Mouse (Mus musculus) heart, postnatal 0 days (tissue): ENCODE data around the gene Brca1. TPM values are rescaled to one million over a fixed set of nuclear protein-coding genes. Genes with fewer than 3 reads are reported as not detected.
A peak's percentile ranks its signal among the peaks of the same experiment; 100 is the strongest.
"Not testable (repeated sequence)": the region's sequence is repeated elsewhere in the genome, so short reads cannot be mapped to it uniquely, and the experiment has no call there.

Source experiments
- ATAC-seq: fragments of 200-750 bp; cut with Nextera tagmentation; 2 replicates; pipeline ENCODE4 v1.8.0; 2017; ENCODE audit warnings: low read depth, moderate number of reproducible peaks, moderate library complexity; ENCODE audit not compliant: insufficient read depth
- DNase-seq: peaks from one replicate; pipeline ENCODE4 v3.0.0-alpha.2; 2016; ENCODE audit warnings: low spot score
- H3K27ac ChIP-seq: fragments of 300-500 bp; sonication (generic); 2 replicates; pipeline ENCODE4 v1.5.1; 2014; ENCODE audit warnings: low read depth, mild to moderate bottlenecking
- H3K27me3 ChIP-seq: fragments of 300-500 bp; sonication (generic); 2 replicates; pipeline ENCODE4 v1.6.1; 2014; ENCODE audit warnings: low read length, mixed read lengths; ENCODE audit not compliant: control insufficient read depth, insufficient read depth
- H3K36me3 ChIP-seq: fragments of 300-500 bp; sonication (generic); replicated peaks from 2 replicates; pipeline ENCODE4 v1.6.1; 2014; ENCODE audit warnings: low read length, mixed read lengths; ENCODE audit not compliant: control insufficient read depth, insufficient read depth
- H3K4me1 ChIP-seq: fragments of 300-500 bp; sonication (generic); 2 replicates; pipeline ENCODE4 v1.6.1; 2014; ENCODE audit warnings: antibody characterized with exemption; ENCODE audit not compliant: control insufficient read depth, insufficient read depth
- H3K4me2 ChIP-seq: fragments of 300-500 bp; sonication (generic); 2 replicates; pipeline ENCODE4 v1.6.1; 2014; ENCODE audit warnings: low read depth, mild to moderate bottlenecking, low read length, moderate library complexity
- H3K4me3 ChIP-seq: fragments of 300-500 bp; sonication (generic); 2 replicates; pipeline ENCODE4 v1.5.1; 2014; ENCODE audit warnings: low read depth, low read length
- H3K9ac ChIP-seq: fragments of 300-500 bp; sonication (generic); replicated peaks from 2 replicates; pipeline ENCODE4 v1.6.1; 2014; ENCODE audit warnings: low read depth, low read length, mixed read lengths
- H3K9me3 ChIP-seq: fragments of 300-500 bp; sonication (generic); replicated peaks from 2 replicates; pipeline ENCODE4 v1.6.1; 2016; ENCODE audit warnings: low read length; ENCODE audit not compliant: control insufficient read depth
- CTCF ChIP-seq: IDR thresholded peaks from 2 replicates; pipeline ENCODE4 v1.5.1; 2016; ENCODE audit warnings: antibody characterized with exemption, control low read depth, low read depth
- EP300 ChIP-seq: IDR thresholded peaks from 2 replicates; pipeline ENCODE4 v1.6.1; 2016; ENCODE audit warnings: antibody characterized with exemption, low read depth
- whole genome bisulfite sequencing: fragments of 180-500 bp; shearing (Covaris S2); extraction: QIAGEN DNeasy Blood & Tissue Kit; methylation state at CpG from one replicate; pipeline ENCODE4 v1.1.7; 2014; 5-methylcytosine and 5-hydroxymethylcytosine counted together
- polyA plus RNA-seq: library from polyadenylated mRNA; unstranded; fragments of >200 nt; fragmentation: Nextera tagmentation; extraction: Ambion mirVana; gene quantifications from 2 replicates; pipeline ENCODE4 v1.2.1, GENCODE M21; 2015
- total RNA-seq: library from RNA; depleted of rRNA; stranded (reverse); fragments of >200 nt; gene quantifications from 2 replicates; pipeline ENCODE4 v1.2.3, GENCODE M21; 2014; ENCODE audit warnings: low replicate concordance

Gene Brca1
- total and polyA plus RNA-seq, 2 experiments from 2014 or later = 0.94 to 4.7 TPM

DNA sequence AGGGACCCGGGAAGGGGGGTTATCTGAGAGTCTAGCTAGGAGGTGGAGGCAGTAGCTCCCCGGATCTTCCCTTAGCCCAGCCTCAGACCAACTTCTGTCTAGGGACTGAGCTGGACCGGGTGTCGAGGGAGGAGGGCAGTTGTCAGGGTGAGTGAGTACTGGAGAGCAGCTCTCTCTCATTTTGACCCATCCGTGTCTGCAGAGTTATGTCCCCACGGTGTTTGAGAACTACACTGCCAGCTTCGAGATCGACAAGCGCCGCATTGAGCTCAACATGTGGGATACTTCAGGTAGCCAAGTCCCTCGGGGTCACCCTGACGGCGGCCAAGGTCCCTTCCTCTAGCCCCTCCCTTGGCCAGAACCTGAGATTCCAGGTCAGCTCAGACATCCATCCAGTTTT is 83.0 kb downstream of the Brca1 start:
- no peak for TF ChIP-seq CTCF
- no peak for TF ChIP-seq EP300
- Histone ChIP-seq H3K36me3 (no peaks in the 10 kb centered on the region), H3K4me3 (peak overlapping the region; percentile 65), H3K27me3 (no peaks in the 10 kb centered on the region), H3K27ac (no peak overlapping the region), H3K9me3 (no peaks in the 10 kb centered on the region), H3K4me2 (peak overlapping the region; percentile 86), H3K9ac (peak overlapping the region; percentile 54), H3K4me1 (0 out of 2 replicates have a peak, but pooled peaks cover 6% of the 10 kb centered on the region)
- no peak for DNase-seq
- 12% methylated on average over 13 of the region's 13 CpGs for WGBS
- no peak for ATAC-seq

DNA sequence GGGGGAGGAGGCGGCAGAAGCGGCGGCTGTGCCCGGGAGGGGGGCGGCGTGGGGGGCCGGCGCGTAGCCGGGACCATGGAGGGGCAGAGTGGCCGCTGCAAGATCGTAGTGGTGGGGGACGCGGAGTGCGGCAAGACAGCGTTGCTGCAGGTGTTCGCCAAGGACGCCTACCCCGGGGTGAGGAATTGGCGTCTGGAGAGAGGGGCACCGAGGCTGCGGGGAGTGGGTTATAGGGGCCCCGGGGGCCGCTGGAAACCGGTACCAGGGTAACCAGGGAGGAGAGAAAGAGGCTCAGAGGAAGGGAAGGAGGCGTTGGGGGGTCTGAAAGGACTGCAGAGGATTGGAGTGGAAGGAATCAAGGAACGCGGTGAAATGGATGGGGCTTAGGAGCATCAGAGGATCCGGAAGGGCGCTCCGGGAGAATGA is 83.5 kb downstream of the Brca1 start:
- no peak for DNase-seq

DNA sequence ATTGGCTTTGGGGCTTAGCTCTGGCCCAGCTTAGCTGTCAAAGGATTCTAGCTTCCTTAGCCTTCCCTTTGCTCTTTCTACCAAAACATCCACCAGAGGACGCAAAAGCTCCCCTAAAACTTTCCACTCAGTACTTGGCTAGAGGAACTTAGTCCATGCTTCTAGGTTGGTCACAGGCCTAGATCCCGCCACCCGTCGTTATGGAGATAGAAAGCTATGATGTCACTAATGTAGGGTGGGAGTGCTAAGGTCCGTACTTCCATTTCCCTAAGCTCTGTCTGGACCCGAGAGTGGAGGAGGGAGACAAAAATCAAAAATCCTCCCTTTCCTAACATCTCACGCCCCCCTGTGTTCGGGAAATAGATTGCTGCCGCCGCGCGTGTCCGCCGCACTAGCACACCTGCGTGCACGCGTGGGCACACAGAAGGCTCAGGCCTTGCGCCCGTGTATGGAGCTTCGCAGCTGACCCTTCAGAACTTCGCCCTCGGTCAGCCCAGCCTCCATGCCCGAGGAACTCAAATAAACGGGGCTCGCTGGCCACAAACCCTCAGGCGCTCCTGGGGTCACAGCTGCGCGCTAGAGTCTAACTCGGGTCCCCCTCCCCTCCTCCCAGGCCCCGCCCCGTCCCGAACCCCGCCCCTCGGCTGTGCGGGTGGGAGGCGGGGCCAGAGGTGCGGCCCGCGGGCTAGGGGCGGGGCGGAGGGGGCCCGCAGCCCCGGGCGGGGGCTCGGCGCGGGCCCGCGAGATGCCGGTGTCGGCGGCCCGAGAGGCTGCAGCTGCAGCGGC is 84.1 kb downstream of the Brca1 start:
- H3K4me2 ChIP-seq = peak overlapping the region; percentile 86
- no peak overlapping the region for H3K27ac ChIP-seq
- H3K9me3 ChIP-seq = no peaks in the 10 kb centered on the region
- ATAC-seq (peak; percentile 69), DNase-seq (peak; percentile 73)
- H3K27me3 ChIP-seq = no peaks in the 10 kb centered on the region
- TF ChIP-seq CTCF (peak; percentile 54), EP300 (no peak)
- H3K4me1 ChIP-seq = 0 out of 2 replicates have a peak, but pooled peaks cover 6% of the 10 kb centered on the region
- H3K9ac ChIP-seq = peak overlapping the region; percentile 54
- H3K36me3 ChIP-seq = peaks cover 2% of the 10 kb centered on the region; the same call in 1 of the 2 replicates
- 2% methylated on average over 48 of the region's 54 CpGs for WGBS
- peak overlapping the region; percentile 65 for H3K4me3 ChIP-seq

More for the DNA sequence above, 83.5 kb downstream of the Brca1 start:
- no peak overlapping the region for H3K27ac ChIP-seq
- H3K36me3 ChIP-seq = no peaks in the 10 kb centered on the region
- H3K4me2 ChIP-seq = peak overlapping the region; percentile 86
- peak overlapping the region; percentile 54 for H3K9ac ChIP-seq
- H3K4me1 ChIP-seq = 0 out of 2 replicates have a peak, but pooled peaks cover 6% of the 10 kb centered on the region
- WGBS = 0% methylated on average over 24 of the region's 31 CpGs
- H3K27me3 ChIP-seq = no peaks in the 10 kb centered on the region
- no peaks in the 10 kb centered on the region for H3K9me3 ChIP-seq
- H3K4me3 ChIP-seq = peak overlapping the region; percentile 65
- no peak for TF ChIP-seq EP300
- no peak for TF ChIP-seq CTCF
- no peak for ATAC-seq

DNA sequence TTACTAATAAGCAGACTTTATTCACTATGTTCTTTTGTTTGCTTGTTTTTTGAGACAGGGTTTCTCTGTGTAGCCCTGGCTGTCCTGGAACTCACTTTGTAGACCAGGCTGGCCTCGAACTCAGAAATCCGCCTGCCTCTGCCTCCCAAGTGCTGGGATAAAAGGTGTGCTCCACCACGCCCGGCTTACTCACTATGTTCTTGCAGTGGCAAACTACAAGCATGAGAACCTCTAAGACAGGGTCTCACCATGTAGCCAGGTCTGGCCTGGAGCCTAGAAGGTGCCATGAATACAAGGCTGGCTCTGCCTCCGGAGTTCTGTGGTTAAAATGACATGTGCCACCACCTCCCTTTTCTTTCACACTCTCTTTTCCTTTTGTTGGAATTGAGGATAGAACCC is 85.2 kb downstream of the Brca1 start:
- H3K27ac ChIP-seq, H3K27me3 ChIP-seq, DNase-seq, H3K4me1 ChIP-seq, ATAC-seq, H3K9me3 ChIP-seq: not testable (repeated sequence)
- H3K9ac ChIP-seq = peak overlapping the region; percentile 62; the same call in 1 of the 2 replicates
- peaks cover 13% of the 10 kb centered on the region for H3K36me3 ChIP-seq
- H3K4me2 ChIP-seq = peak overlapping the region; percentile 89
- WGBS = 49% methylated on average over 5 of the region's 5 CpGs
- H3K4me3 ChIP-seq = peak overlapping the region; percentile 73

DNA sequence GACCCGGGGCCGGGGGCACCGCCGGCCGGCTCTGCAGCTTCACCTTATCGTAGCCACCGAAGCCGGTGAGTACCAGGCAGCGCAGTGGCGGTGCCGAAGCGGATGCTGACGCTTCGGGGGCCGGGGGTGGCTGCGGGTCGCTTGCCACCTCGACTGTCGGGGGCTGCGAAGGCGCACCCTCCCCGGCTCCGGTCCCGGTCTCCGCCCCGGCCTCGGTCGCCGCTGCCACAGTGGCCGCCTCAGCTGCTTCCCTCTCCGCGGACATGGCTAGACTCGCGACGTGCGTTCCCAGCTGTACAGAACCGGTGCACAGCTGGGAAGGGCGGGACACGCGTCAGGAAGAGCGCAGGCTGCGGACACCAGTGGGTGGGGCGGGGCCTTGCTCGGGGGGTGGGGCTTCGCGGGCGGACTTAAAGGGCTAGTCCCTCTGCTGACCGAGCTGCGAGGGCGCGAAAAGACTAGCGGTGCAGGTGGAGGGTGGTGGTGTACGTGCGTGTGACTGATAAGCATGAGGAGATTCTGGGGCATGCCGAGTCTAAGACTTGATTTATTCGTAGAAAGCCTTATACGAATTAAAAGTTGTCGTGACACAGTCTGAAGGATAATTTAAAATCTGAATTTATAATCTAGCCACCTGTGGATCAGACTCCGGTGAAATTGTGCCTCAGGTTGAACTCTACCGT is 85.7 kb downstream of the Brca1 start, which contains the start of gene Vat1:
Gene Vat1 (minus strand): TSS at position 362 of the 683 bp plus-strand sequence.
- Histone ChIP-seq H3K4me3 (peak within 1 kb of the TSS; percentile 73), H3K4me2 (peak within 1 kb of the TSS; percentile 89), H3K36me3 (peaks cover 18% of the 10 kb centered on the region), H3K9me3 (no peaks in the 10 kb centered on the region), H3K27ac (peak within 1 kb of the TSS; percentile 70), H3K9ac (peak within 1 kb of the TSS; percentile 62), H3K4me1 (0 out of 2 replicates have a peak, but pooled peaks cover 6% of the 10 kb centered on the region), H3K27me3 (no peaks in the 10 kb centered on the region)
- TF ChIP-seq CTCF (no peak), EP300 (no peak)
- peak; percentile 85 for DNase-seq
- peak; percentile 70 for ATAC-seq
- 1% methylated on average over 60 of the region's 60 CpGs for WGBS
